Mouse (Mus musculus) myocyte (in vitro differentiated cells): ENCODE data around the gene Lrrc41. TPM values are rescaled to one million over a fixed set of nuclear protein-coding genes. Genes with fewer than 3 reads are reported as not detected.
A peak's percentile ranks its signal among the peaks of the same experiment; 100 is the strongest.

Experiments
- H3K27me3 ChIP-seq: one replicate; pipeline ENCODE4 v1.6.1; 2011; ENCODE audit not compliant: control insufficient read depth, insufficient read depth, insufficient read length
- H3K36me3 ChIP-seq: one replicate; pipeline ENCODE4 v1.6.1; 2011; ENCODE audit not compliant: control insufficient read depth, insufficient read depth
- H3K4me2 ChIP-seq: one replicate; pipeline ENCODE4 v1.6.1; 2011; ENCODE audit warnings: low read depth, control low read depth
- H3K4me3 ChIP-seq: one replicate; pipeline ENCODE4 v1.5.1; 2011; ENCODE audit warnings: mild to moderate bottlenecking, control low read depth, moderate library complexity
- H3K79me2 ChIP-seq: one replicate; pipeline ENCODE4 v1.6.1; 2011; ENCODE audit not compliant: control insufficient read depth, insufficient read depth
- H3ac ChIP-seq: one replicate; pipeline ENCODE4 v1.6.1; 2011; ENCODE audit not compliant: control insufficient read depth, insufficient read length
- CEBPB ChIP-seq: IDR thresholded peaks from 2 replicates; pipeline ENCODE4 v1.6.1; 2011; ENCODE audit warnings: mild to moderate bottlenecking, moderate library complexity; ENCODE audit not compliant: poor library complexity, insufficient read depth, severe bottlenecking
- E2F4 ChIP-seq: IDR thresholded peaks from one replicate; pipeline ENCODE4 v1.6.1; 2011; ENCODE audit warnings: mild to moderate bottlenecking, control low read depth, moderate library complexity; ENCODE audit not compliant: insufficient read depth
- MAX ChIP-seq: IDR thresholded peaks from one replicate; pipeline ENCODE4 v1.6.1; 2011; ENCODE audit warnings: low read depth, mild to moderate bottlenecking, control low read depth
- MYOD1 ChIP-seq, 3 experiments: IDR thresholded peaks; one replicate each; pipeline ENCODE4 v1.6.1; 2011; ENCODE audit warnings: control low read depth in 2 of 3, low read depth in 2 of 3, mild to moderate bottlenecking in 2 of 3, moderate library complexity in 1 of 3; ENCODE audit not compliant: insufficient read length in 2 of 3, control insufficient read depth in 1 of 3
- MYOG ChIP-seq, 3 experiments: IDR thresholded peaks; one replicate each; pipeline ENCODE4 v1.6.1; 2011; ENCODE audit warnings: control low read depth in 2 of 3, low read depth in 2 of 3, mild to moderate bottlenecking in 2 of 3; ENCODE audit not compliant: insufficient read length in 2 of 3, control insufficient read depth in 1 of 3, insufficient read depth in 1 of 3
- POLR2A ChIP-seq: IDR thresholded peaks from one replicate; pipeline ENCODE4 v1.6.1; 2011; ENCODE audit warnings: low read depth, mild to moderate bottlenecking, control low read depth, moderate library complexity; ENCODE audit not compliant: insufficient read length
- POLR2AphosphoS2 ChIP-seq: IDR thresholded peaks from one replicate; pipeline ENCODE4 v1.6.1; 2011; ENCODE audit warnings: low read depth, control low read depth; ENCODE audit not compliant: insufficient read length
- REST ChIP-seq: IDR thresholded peaks from one replicate; pipeline ENCODE4 v1.6.1; 2011; ENCODE audit warnings: mild to moderate bottlenecking, control low read depth, moderate library complexity; ENCODE audit not compliant: insufficient read depth, insufficient read length
- SRF ChIP-seq: IDR thresholded peaks from one replicate; pipeline ENCODE4 v1.6.1; 2011; ENCODE audit warnings: low read depth; ENCODE audit not compliant: control insufficient read depth, insufficient read length
- TCF12 ChIP-seq: IDR thresholded peaks from one replicate; pipeline ENCODE4 v1.6.1; 2011; ENCODE audit warnings: mild to moderate bottlenecking, control low read depth; ENCODE audit not compliant: poor library complexity, insufficient read depth, severe bottlenecking
- TCF3 ChIP-seq: IDR thresholded peaks from one replicate; pipeline ENCODE4 v1.6.1; 2011; ENCODE audit warnings: low read depth, control low read depth; ENCODE audit not compliant: insufficient read length
- USF1 ChIP-seq: IDR thresholded peaks from one replicate; pipeline ENCODE4 v1.6.1; 2011; ENCODE audit warnings: low read depth, mild to moderate bottlenecking, control low read depth, moderate library complexity
- polyA plus RNA-seq: library from polyadenylated mRNA; unstranded; fragments of >200 nt; fragmentation: generic; extraction: Trizol; gene quantifications from one replicate; pipeline ENCODE4 v1.2.1, GENCODE M21; 2012; ENCODE audit warnings: missing spikeins

Gene Lrrc41
- polyA plus RNA-seq, 1 experiment = 36.1 TPM

DNA sequence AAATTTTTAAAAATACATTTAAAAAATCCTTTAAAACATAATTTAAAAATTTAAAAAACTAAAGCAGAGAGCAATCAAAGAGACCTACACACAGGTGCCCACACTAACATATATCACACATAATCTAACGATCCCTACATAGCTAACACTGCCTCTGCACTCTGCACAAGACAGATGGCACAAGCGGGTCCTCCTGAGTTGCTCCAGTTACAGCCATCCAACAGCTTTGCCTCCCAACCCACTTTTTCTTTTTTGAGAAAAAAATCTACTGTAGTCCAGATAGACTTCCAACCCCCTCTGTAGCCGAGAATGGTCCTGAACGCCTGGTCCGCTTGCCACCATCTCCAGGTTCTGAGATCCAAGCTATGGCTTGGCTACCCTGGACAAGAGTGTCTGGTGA is 30.2 kb downstream of the Lrrc41 start:
- no peaks in the 10 kb centered on the region for H3K36me3 ChIP-seq
- no peak overlapping the region for H3ac ChIP-seq
- H3K79me2 ChIP-seq = no peaks in the 10 kb centered on the region
- no peak overlapping the region for H3K4me2 ChIP-seq
- no peak overlapping the region for H3K4me3 ChIP-seq
- H3K27me3 ChIP-seq = no peaks in the 10 kb centered on the region
- TF ChIP-seq MYOG (IDR thresholded peaks at IDR 0.05; ENCODE audit: control insufficient read depth in 1 of 3, insufficient read depth in 1 of 3, insufficient read length in 2 of 3, low read depth in 2 of 3) (no peak), TCF12 (no peak)

DNA sequence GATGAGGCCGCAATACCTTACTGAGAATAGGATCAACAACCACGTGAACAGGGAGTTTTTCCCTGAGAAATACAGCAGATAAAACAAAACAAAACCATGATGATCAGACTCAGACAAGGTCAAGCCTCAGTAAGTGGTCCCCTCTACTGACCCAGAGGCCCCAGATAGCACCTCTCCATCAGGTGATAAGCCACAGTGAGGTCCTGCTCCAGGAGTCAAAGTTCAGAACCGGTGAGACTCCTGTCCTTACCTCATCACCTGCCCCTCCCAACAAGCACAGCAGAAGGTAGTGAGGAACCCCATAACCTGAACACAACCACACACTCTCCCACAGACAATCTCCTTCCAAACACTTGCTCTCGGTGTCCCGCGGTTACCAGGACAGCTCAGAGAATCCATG is 35.6 kb downstream of the Lrrc41 start:
- Histone ChIP-seq H3K79me2 (no peaks in the 10 kb centered on the region), H3K4me2 (no peak overlapping the region), H3K36me3 (no peaks in the 10 kb centered on the region), H3K27me3 (no peaks in the 10 kb centered on the region), H3ac (no peak overlapping the region), H3K4me3 (no peak overlapping the region)
- no peak for TF ChIP-seq MYOD1 (IDR thresholded peaks at IDR 0.05; ENCODE audit: control insufficient read depth in 1 of 3, insufficient read length in 2 of 3, low read depth in 2 of 3)
- no peak for TF ChIP-seq REST
- no peak for TF ChIP-seq SRF
- TF ChIP-seq MYOG (IDR thresholded peaks at IDR 0.05; ENCODE audit: control insufficient read depth in 1 of 3, insufficient read depth in 1 of 3, insufficient read length in 2 of 3, low read depth in 2 of 3) = no peak
- no peak for TF ChIP-seq E2F4
- no peak for TF ChIP-seq POLR2A
- TF ChIP-seq USF1 = no peak
- TF ChIP-seq CEBPB = no peak
- TF ChIP-seq MAX = no peak
- no peak for TF ChIP-seq TCF3
- no peak for TF ChIP-seq TCF12
- no peak for TF ChIP-seq POLR2AphosphoS2

DNA sequence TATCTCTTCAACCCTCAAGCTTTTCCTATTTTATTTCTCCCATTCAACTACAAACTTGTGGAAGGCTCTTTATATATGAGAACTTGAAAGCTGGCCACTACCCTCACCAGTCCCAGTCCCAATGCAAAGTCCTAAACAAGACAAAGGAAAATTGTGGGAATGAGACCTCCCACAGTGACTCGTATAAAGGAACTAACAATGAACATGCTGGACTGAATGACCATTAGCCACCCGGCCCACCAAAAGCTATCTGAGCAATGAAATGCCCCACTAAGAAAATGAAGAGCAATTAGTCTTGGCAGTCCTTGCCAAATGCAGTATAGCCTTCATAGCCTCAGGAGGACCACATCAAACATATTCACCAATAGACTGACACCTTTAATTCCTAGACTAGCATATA is 36.4 kb downstream of the Lrrc41 start:
- TF ChIP-seq MYOG (IDR thresholded peaks at IDR 0.05; ENCODE audit: control insufficient read depth in 1 of 3, insufficient read depth in 1 of 3, insufficient read length in 2 of 3, low read depth in 2 of 3) = no peak
- no peak overlapping the region for H3K4me3 ChIP-seq

DNA sequence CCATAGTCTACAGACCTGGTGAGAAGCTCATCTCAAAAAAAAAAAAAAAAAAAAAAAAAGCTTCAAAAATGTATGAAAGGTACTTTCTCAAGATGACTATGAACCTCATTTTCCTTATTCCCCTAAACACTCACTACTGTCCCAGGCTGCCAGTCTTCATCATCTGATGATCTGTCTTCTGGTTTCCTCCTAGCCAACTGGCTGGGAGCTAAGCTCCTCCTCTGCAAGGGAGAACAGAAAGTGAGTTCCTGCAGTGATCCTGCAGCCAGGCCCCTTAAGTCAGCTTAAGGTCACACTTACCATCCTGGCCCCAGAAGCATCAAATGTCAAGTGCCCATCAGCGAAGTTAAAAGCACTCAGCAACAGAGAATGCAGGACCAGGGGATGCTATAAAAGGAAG is 47.7 kb downstream of the Lrrc41 start:
- no peaks in the 10 kb centered on the region for H3K36me3 ChIP-seq
- H3K4me2 ChIP-seq = peak overlapping the region; percentile 100
- H3ac ChIP-seq = no peak overlapping the region
- peak overlapping the region; percentile 44 for H3K4me3 ChIP-seq
- H3K79me2 ChIP-seq = peaks cover 3% of the 10 kb centered on the region
- no peaks in the 10 kb centered on the region for H3K27me3 ChIP-seq
- TF ChIP-seq MAX = no peak
- TF ChIP-seq POLR2A = no peak
- TF ChIP-seq MYOG (IDR thresholded peaks at IDR 0.05; ENCODE audit: control insufficient read depth in 1 of 3, insufficient read depth in 1 of 3, insufficient read length in 2 of 3, low read depth in 2 of 3) = no peak
- TF ChIP-seq REST = no peak
- TF ChIP-seq E2F4 = no peak
- TF ChIP-seq SRF = no peak
- no peak for TF ChIP-seq TCF3
- no peak for TF ChIP-seq CEBPB
- no peak for TF ChIP-seq TCF12
- TF ChIP-seq MYOD1 (IDR thresholded peaks at IDR 0.05; ENCODE audit: control insufficient read depth in 1 of 3, insufficient read length in 2 of 3, low read depth in 2 of 3) = no peak
- no peak for TF ChIP-seq POLR2AphosphoS2

More for the DNA sequence above, 36.4 kb downstream of the Lrrc41 start:
- no peak overlapping the region for H3ac ChIP-seq
- H3K4me2 ChIP-seq = no peak overlapping the region
- H3K79me2 ChIP-seq = no peaks in the 10 kb centered on the region
- no peaks in the 10 kb centered on the region for H3K27me3 ChIP-seq
- no peaks in the 10 kb centered on the region for H3K36me3 ChIP-seq

DNA sequence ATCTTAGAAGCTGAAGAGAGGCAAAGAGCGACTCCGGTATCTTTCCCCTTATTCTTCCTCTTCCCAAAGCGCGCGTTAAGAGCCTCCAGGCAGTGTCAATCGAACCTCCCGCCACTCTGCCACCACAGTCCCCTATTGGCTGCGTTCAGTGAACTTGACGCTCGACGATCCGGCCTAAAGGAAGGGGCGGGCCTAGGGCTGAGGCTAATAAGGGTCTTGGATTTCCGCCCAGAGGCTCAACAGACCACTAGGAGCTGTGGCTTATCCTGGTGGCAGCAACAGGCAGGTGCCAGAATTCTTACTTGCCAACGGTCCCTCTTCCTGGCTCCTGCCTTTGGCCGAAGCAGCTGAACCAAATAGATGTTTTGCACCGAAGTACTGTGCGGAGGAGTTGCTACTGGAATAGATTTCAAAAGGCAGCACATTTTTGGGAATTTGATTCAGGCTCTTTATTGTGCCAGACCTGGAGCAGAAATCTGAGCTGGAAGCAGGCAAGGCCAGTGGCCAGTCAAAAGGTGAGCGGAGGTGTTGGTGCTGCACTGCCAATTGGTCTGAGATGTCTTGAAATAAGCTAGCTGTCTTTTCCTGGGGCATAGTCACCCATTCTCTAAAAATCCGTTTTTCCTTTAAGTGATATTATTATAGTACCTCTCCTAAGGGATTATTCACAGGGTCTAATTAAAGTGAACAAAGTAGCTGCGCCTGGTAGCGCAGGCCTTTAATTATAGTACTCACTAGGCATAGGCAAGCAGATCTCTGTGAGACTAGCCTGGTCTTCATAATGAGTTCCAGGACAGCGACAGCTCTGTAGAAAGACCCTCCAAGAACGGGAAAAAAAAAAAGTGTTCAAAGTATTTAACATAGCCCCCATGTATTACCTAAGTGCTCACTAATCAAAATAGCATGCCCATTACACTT is 48.8 kb downstream of the Lrrc41 start, which contains the start of the genes Rad54l and Pomgnt1:
Rad54l (minus strand) TSS at position 89 of the 918 bp plus-strand sequence.
Pomgnt1 (plus strand) TSS at position 239 of the 918 bp plus-strand sequence.
- no peak within 1 kb of the TSS for H3ac ChIP-seq
- no peak for TF ChIP-seq POLR2AphosphoS2
- peak; percentile 67 for TF ChIP-seq POLR2A
- TF ChIP-seq SRF = peak; percentile 93
- TF ChIP-seq MYOD1 (IDR thresholded peaks at IDR 0.05; ENCODE audit: control insufficient read depth in 1 of 3, insufficient read length in 2 of 3, low read depth in 2 of 3) = peak in 1 of 3 experiments; percentile 22
- no peak for TF ChIP-seq REST
- no peak for TF ChIP-seq USF1
- no peak for TF ChIP-seq TCF12
- no peak for TF ChIP-seq MYOG (IDR thresholded peaks at IDR 0.05; ENCODE audit: control insufficient read depth in 1 of 3, insufficient read depth in 1 of 3, insufficient read length in 2 of 3, low read depth in 2 of 3)
- TF ChIP-seq E2F4 = peak; percentile 94
- H3K27me3 ChIP-seq = no peaks in the 10 kb centered on the region
- no peaks in the 10 kb centered on the region for H3K36me3 ChIP-seq
- peak within 1 kb of the TSS; percentile 44 for H3K4me3 ChIP-seq
- H3K79me2 ChIP-seq = peaks cover 3% of the 10 kb centered on the region
- peak within 1 kb of the TSS; percentile 100 for H3K4me2 ChIP-seq
